Mouse (Mus musculus) kidney, embryonic 15.5 days (tissue): ENCODE data around the gene Gm27179. TPM values are rescaled to one million over a fixed set of nuclear protein-coding genes. Genes with fewer than 3 reads are reported as not detected.
"Not testable (repeated sequence)": the region's sequence is repeated elsewhere in the genome, so short reads cannot be mapped to it uniquely, and the experiment has no call there.

Experiments used
- ATAC-seq: fragments of 200-750 bp; cut with Nextera tagmentation; replicated peaks from 2 replicates; pipeline ENCODE4 v1.8.0; 2017; ENCODE audit warnings: moderate TSS enrichment; ENCODE audit not compliant: low FRiP score
- H3K27ac ChIP-seq: fragments of 300-500 bp; sonication (generic); 2 replicates; pipeline ENCODE4 v1.5.1; 2015; ENCODE audit warnings: mild to moderate bottlenecking, inconsistent platforms
- H3K27me3 ChIP-seq: fragments of 300-500 bp; sonication (generic); 2 replicates; pipeline ENCODE4 v1.6.1; 2015; ENCODE audit warnings: inconsistent platforms
- H3K36me3 ChIP-seq: fragments of 300-500 bp; sonication (generic); 2 replicates; pipeline ENCODE4 v1.6.1; 2015; ENCODE audit warnings: inconsistent platforms
- H3K4me1 ChIP-seq: fragments of 300-500 bp; sonication (generic); 2 replicates; pipeline ENCODE4 v1.6.1; 2015; ENCODE audit warnings: inconsistent platforms
- H3K4me2 ChIP-seq: fragments of 300-500 bp; sonication (generic); 2 replicates; pipeline ENCODE4 v1.6.1; 2015; ENCODE audit warnings: moderate library complexity, mild to moderate bottlenecking, inconsistent platforms
- H3K4me3 ChIP-seq: fragments of 300-500 bp; sonication (generic); replicated peaks from 2 replicates; pipeline ENCODE4 v1.5.1; 2015; ENCODE audit warnings: mild to moderate bottlenecking, inconsistent platforms
- H3K9ac ChIP-seq: fragments of 300-500 bp; sonication (generic); 2 replicates; pipeline ENCODE4 v1.6.1; 2015; ENCODE audit warnings: mild to moderate bottlenecking, inconsistent platforms
- H3K9me3 ChIP-seq: fragments of 300-500 bp; sonication (generic); replicated peaks from 2 replicates; pipeline ENCODE4 v1.6.1; 2016; ENCODE audit warnings: inconsistent platforms
- WGBS: fragments of 180-500 bp; shearing (Covaris S2); methylation state at CpG from one replicate; pipeline ENCODE4 v1.1.7; 2015; ENCODE audit warnings: mixed read lengths; 5-methylcytosine and 5-hydroxymethylcytosine counted together
- polyA plus RNA-seq: library from polyadenylated mRNA; unstranded; fragments of >200 nt; fragmentation: Nextera tagmentation; extraction: Ambion mirVana; gene quantifications from 2 replicates; pipeline ENCODE4 v1.2.1, GENCODE M21; 2015

Gm27179 gene
- not detected in 2 replicates for polyA plus RNA-seq

DNA sequence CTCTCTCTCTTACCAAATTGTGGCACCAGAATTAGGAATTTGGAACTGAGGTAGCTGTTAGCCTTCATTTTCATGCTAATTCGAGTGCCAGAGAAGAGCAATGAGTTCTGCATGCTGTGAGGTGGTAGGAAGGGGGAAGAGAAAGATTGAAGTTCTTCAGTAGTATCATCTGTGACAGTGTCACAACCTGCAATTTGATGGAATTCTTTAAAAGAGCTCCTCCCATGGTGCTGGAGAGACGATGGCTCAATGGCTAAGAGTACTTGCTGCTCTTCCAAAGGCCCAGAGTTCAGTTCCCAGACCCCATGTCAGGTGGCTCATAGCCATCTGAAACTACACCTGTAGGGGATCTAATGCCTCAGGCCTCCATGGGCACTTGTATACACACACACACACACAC, at the start of gene Gm27179:
Gene Gm27179, minus strand, starts transcription at position 101 of the 400 bp plus-strand sequence.
- not testable (repeated sequence) for H3K27ac ChIP-seq, H3K36me3 ChIP-seq, H3K4me2 ChIP-seq, H3K9me3 ChIP-seq, H3K4me1 ChIP-seq, H3K4me3 ChIP-seq, ATAC-seq, H3K9ac ChIP-seq, H3K27me3 ChIP-seq
- WGBS: no CpG with 5 or more reads among the region's 2 CpGs

DNA sequence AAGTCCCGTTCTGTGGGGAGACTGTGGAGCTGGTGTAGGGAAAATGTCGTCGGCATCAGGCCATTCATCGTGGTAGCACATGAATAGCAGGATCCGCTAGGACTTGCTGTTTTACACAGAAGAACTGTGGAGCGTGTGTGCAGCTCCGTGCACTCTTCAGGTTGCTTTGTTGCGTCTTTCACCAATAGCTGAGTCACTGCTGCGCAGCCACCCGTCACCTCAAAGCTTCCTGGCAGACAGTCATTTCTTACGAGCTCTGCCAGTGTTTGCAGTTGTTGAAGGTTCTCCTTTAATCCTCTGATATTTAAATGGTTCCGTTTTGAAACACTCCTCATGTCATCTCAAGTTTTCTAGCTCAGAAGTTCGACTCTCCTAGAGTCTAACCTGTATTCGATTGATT, 45.2 kb upstream of the Gm27179 start:
- no CpG with 5 or more reads among the region's 14 CpGs for WGBS
- H3K9ac ChIP-seq, ATAC-seq, H3K27ac ChIP-seq, H3K9me3 ChIP-seq, H3K4me3 ChIP-seq, H3K36me3 ChIP-seq, H3K4me2 ChIP-seq, H3K27me3 ChIP-seq, H3K4me1 ChIP-seq: not testable (repeated sequence)

DNA sequence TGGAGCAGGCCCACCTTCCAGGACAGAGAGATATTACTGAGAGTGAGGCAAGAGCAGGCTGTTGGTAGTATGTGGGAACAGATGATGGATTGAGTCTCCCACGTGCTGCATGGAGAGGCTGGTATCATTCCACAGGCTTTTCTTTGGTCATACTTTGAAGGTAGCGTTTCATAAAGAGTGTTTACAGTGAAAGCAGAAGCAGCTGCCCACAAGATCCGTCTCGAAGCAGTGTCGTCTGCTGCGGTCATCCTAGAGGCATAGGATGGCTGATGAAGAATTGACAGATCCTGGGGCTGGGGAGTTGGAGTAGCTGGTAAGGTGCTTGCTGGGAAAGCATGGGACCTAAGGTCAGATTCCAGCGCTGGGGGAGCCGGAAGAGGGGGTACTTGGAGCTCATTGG, 44.5 kb upstream of the Gm27179 start:
- H3K9ac ChIP-seq, ATAC-seq, H3K4me2 ChIP-seq, H3K4me3 ChIP-seq, H3K4me1 ChIP-seq, H3K27ac ChIP-seq, H3K36me3 ChIP-seq, H3K27me3 ChIP-seq, H3K9me3 ChIP-seq: not testable (repeated sequence)
- WGBS: no CpG with 5 or more reads among the region's 8 CpGs

DNA sequence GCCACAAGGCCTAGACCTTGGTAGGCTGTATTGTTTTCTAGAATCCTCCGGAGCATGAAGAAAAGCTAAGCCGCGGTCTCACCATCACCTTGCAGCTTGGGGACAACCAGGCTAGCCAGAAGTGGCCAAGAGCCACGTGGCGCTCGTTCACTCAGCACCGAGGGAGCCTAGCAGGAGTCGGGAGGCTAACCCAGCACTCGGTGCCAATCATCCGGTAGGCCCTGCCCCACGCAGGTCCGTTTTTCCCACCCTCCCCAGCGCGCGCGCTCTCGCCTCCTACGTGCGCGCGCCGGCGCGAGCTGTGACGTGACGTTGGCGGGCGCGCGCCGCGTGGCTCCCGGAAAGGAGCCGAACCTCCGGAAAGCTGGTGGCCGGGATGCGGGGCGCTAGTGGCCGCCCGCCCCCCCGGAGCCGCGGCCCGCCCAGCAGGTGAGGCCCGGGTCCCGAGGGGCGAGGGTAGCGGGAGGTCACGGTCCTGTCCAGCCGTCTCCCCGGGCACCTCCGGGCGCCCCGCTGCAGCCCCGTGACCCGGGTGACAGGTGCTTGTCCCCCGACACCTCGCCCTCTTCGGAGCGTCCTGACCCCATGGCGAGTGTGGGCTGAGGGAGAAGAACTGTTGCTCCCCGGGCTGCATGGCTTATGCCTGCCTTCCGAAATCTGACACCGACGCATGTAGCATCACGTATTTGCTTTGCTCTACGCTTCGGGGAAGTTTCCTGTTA, 42.9 kb upstream of the Gm27179 start, which contains the start of gene Entpd4b:
Gene Entpd4b, plus strand, starts transcription at position 315 of the 722 bp plus-strand sequence.
- not testable (repeated sequence) for H3K4me1 ChIP-seq, H3K4me3 ChIP-seq, H3K36me3 ChIP-seq, H3K4me2 ChIP-seq, H3K27ac ChIP-seq, H3K9me3 ChIP-seq, H3K27me3 ChIP-seq, H3K9ac ChIP-seq
- WGBS: no CpG with 5 or more reads among the region's 68 CpGs
- peak; percentile 96 for ATAC-seq

DNA sequence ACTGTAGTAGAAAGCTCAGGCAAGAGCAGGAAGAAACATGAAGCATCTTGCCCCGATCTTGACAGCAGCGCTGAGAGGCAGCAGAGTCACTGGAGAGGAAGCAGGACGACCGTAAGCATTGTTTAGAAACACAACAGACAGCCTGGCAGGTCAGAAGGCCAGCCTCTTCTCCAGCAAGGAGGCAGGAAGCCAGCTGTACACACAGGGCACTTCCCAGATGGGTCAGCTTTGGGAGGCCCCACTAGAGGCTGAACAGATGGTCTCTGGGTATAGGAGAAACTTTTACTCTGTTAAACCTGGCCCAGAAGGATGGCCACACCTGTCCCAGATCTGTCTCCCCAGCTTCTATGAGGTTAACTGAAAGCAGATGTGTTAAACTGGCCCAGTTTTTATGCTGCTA, 35.0 kb upstream of the Gm27179 start:
- not testable (repeated sequence) for H3K4me2 ChIP-seq, H3K9ac ChIP-seq, H3K9me3 ChIP-seq, H3K36me3 ChIP-seq, H3K4me1 ChIP-seq, H3K27me3 ChIP-seq, H3K27ac ChIP-seq, H3K4me3 ChIP-seq
- 0 out of 2 replicates have a peak, but pooled peaks have one; percentile 33 for ATAC-seq
- WGBS: no CpG with 5 or more reads among the region's 4 CpGs

DNA sequence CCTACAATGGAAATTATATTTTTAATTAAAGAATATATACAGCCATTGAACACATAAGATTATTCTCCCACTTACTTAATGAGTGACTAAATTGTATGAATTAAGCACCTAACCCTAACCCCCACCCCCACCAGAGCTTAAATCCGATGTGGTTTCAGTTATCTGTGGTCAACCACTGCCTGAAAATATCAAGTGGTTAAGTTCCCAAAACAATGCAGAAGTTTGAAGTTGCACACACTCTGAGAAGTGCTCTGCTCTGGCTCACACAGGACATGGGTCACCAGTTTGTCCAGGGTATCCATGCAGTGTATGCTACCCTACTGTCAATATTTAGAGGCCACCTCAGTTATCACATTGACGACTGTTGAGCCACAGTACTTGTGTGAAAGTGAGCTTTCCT, 32.7 kb upstream of the Gm27179 start:
- not testable (repeated sequence) for H3K4me3 ChIP-seq, ATAC-seq, H3K9me3 ChIP-seq, H3K27me3 ChIP-seq, H3K9ac ChIP-seq, H3K4me1 ChIP-seq, H3K27ac ChIP-seq, H3K36me3 ChIP-seq, H3K4me2 ChIP-seq
- WGBS: no CpG with 5 or more reads among the region's 2 CpGs

DNA sequence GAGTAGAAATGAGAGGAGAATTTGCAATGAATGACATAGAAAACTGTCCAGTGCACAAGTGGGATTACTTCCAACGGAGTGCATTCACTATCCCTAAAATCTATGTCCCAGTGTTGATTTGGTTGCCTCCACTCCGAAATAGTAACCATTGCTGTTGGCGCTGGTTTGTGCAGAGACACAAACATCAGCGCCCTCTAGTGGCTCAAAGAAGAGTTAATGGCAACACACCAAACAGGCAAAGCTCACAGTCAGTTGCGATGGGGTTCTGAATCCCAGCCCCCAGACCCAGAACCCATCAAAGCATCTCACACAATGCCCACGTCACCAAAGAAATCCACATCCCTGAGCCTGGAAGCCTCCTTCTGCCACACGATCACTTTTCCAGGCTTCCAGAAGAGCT, 31.7 kb upstream of the Gm27179 start:
- not testable (repeated sequence) for H3K4me3 ChIP-seq, H3K9me3 ChIP-seq, H3K4me2 ChIP-seq, H3K9ac ChIP-seq, ATAC-seq, H3K36me3 ChIP-seq, H3K27ac ChIP-seq, H3K4me1 ChIP-seq, H3K27me3 ChIP-seq
- no CpG with 5 or more reads among the region's 7 CpGs for WGBS

DNA sequence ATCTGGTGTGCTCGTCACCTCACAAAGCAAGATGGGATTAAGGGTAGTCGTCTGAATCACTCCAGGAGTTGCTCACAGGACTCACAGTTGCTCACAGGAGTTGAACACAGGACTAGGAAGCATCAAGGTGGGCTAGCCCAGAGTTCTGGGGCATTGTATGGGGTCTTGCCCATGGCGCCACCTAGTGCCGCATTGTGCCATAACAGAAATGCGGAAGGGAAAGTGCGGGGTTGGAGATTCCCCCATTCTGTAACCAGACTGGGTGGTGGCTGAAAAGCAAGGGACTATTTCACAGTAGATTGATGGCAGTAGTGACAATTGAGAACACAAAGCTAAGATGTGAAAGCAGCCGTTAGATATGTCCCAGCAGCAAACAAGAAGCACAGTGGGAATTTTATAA, 30.3 kb upstream of the Gm27179 start:
- not testable (repeated sequence) for H3K27ac ChIP-seq, ATAC-seq, H3K4me1 ChIP-seq, H3K36me3 ChIP-seq, H3K4me2 ChIP-seq, H3K9ac ChIP-seq, H3K27me3 ChIP-seq, H3K9me3 ChIP-seq, H3K4me3 ChIP-seq
- WGBS: no CpG with 5 or more reads among the region's 7 CpGs

DNA sequence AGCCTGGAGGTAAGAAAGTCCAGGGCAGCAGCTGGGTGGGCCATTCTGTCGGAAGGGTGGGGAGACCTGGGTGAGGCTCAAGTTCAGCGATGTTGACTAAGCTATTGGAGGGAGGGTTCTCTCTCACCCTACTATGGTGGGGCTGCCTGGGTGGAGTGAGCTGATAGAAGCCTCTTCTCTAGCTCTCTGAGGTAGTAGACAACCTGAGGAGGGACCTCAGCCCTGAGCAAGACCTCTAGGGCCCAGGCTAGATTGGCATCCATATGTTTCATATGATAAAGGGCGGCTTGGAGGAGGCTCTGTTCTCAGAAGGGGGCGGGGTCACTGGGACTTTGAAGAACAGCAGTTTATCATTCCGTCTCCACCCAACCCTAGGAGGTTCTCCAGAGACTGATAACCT, 27.8 kb upstream of the Gm27179 start:
- H3K9me3 ChIP-seq, H3K4me3 ChIP-seq, H3K27ac ChIP-seq, H3K9ac ChIP-seq, H3K4me1 ChIP-seq, H3K27me3 ChIP-seq, H3K36me3 ChIP-seq, H3K4me2 ChIP-seq: not testable (repeated sequence)
- peak; percentile 75 for ATAC-seq
- no CpG with 5 or more reads among the region's 5 CpGs for WGBS

DNA sequence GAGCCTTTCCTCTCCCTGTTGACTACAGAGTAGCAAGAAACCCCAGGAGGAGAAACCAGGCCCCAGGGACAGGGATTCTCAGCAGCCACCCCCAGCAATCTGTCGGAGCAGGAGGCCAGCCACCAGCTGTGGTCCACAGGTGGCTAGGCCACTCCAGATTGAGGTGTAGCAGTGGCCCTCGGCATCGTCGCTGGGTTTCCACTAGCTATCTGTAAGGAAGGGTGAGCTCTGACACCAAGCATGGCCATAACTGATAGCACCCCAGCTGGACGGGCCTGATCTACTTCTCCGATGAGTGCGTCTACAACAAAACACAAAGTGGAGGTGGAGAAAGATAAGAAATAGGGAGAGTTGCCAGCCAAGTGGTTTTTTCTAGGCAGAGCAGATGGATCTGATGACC, 24.2 kb upstream of the Gm27179 start:
- not testable (repeated sequence) for H3K4me2 ChIP-seq, H3K4me3 ChIP-seq, H3K4me1 ChIP-seq, H3K9me3 ChIP-seq, H3K36me3 ChIP-seq, H3K9ac ChIP-seq, H3K27me3 ChIP-seq, H3K27ac ChIP-seq
- 0 out of 2 replicates have a peak, but pooled peaks have one; percentile 56 for ATAC-seq
- no CpG with 5 or more reads among the region's 7 CpGs for WGBS

DNA sequence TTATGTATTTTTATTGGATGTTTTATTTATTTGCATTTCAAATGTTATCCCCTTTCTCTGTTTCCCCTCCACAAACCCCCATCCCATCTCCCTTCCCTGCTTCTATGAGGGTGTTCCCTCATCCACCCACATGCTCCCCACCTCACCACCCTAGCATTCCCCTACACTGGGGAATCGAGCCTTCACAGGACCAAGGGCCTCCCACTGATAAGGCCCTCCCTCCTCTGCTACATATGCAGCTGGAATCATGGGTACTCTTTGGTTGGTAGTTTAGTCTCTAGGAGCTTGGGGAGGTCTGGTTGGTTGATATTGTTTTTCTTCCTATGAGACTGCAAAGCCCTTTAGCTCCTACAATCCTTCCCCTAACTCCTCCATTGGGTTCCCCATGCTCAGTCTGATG, 13.9 kb upstream of the Gm27179 start:
- H3K9me3 ChIP-seq, ATAC-seq, H3K9ac ChIP-seq, H3K4me3 ChIP-seq, H3K4me1 ChIP-seq, H3K36me3 ChIP-seq, H3K27me3 ChIP-seq, H3K27ac ChIP-seq, H3K4me2 ChIP-seq: not testable (repeated sequence)
- WGBS: no CpG with 5 or more reads among the region's 1 CpGs

DNA sequence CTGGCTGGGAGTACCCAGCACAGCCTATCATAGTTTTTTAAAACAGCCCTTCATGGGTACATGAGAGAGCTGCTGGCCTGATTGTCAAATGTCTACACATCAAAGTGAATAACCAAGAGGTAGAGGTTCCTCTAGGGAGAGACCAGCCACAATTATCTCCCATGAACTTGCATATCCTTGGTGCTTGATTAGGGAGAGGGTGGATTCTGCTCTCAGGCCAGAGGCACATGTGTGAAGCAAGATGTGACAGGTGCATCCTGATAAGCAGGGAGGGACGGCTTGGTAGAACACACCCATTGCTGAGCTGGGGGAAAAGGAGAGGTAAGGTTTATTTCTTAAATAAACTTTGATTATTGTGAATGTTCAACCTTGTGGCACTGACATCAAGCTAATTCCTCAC, 10.7 kb upstream of the Gm27179 start:
- not testable (repeated sequence) for H3K27ac ChIP-seq, H3K9ac ChIP-seq, H3K27me3 ChIP-seq, H3K9me3 ChIP-seq, H3K4me3 ChIP-seq, H3K36me3 ChIP-seq, H3K4me2 ChIP-seq, H3K4me1 ChIP-seq, ATAC-seq
- WGBS: no CpG with 5 or more reads among the region's 1 CpGs

DNA sequence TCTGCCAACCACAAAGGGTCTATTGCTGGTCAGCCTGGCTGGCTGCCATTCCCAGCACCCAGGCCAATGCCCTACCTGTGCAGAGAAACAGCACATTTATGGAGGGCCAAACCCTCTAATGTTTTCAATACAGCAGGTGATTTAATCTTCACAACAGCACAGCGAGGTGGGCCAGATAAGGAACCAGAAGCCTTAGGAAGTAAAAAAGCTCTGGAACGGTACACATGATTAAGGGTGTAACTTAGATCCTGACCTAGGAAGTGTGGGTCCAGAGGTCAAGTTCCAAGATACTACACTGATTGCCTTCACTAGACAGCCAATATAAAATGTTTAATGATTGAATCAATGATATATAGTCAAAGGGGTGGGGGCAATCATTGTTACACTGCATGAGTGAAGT, 8.5 kb upstream of the Gm27179 start:
- not testable (repeated sequence) for H3K36me3 ChIP-seq, H3K27me3 ChIP-seq, H3K4me3 ChIP-seq, H3K4me2 ChIP-seq, H3K9ac ChIP-seq, H3K4me1 ChIP-seq, H3K27ac ChIP-seq, ATAC-seq, H3K9me3 ChIP-seq
- WGBS: no CpG with 5 or more reads among the region's 2 CpGs
